Mouse (Mus musculus) limb, embryonic 15.5 days (tissue): ENCODE measurements around the gene Lrrc75a. TPM values are rescaled to one million over a fixed set of nuclear protein-coding genes. Genes with fewer than 3 reads are reported as not detected.
A peak's percentile ranks its signal among the peaks of the same experiment; 100 is the strongest.

Experiments
- ATAC-seq: fragments of 200-750 bp; cut with Nextera tagmentation; 2 replicates; pipeline ENCODE4 v1.8.0; 2017; ENCODE audit warnings: low read depth, moderate TSS enrichment; ENCODE audit not compliant: insufficient number of reproducible peaks, low FRiP score, low TSS enrichment
- H3K27ac ChIP-seq: fragments of 300-500 bp; sonication (generic); 2 replicates; pipeline ENCODE4 v1.5.1; 2015; ENCODE audit warnings: moderate library complexity, mild to moderate bottlenecking, inconsistent platforms
- H3K27me3 ChIP-seq: fragments of 300-500 bp; sonication (generic); 2 replicates; pipeline ENCODE4 v1.6.1; 2015; ENCODE audit warnings: inconsistent platforms
- H3K36me3 ChIP-seq: fragments of 300-500 bp; sonication (generic); 2 replicates; pipeline ENCODE4 v1.6.1; 2015; ENCODE audit warnings: inconsistent platforms
- H3K4me1 ChIP-seq: fragments of 300-500 bp; sonication (generic); 2 replicates; pipeline ENCODE4 v1.6.1; 2015; ENCODE audit warnings: inconsistent platforms
- H3K4me2 ChIP-seq: fragments of 300-500 bp; sonication (generic); 2 replicates; pipeline ENCODE4 v1.6.1; 2015; ENCODE audit warnings: mild to moderate bottlenecking, inconsistent platforms
- H3K4me3 ChIP-seq: fragments of 300-500 bp; sonication (generic); 2 replicates; pipeline ENCODE4 v1.5.1; 2015; ENCODE audit warnings: mild to moderate bottlenecking, inconsistent platforms
- H3K9ac ChIP-seq: fragments of 300-500 bp; sonication (generic); 2 replicates; pipeline ENCODE4 v1.6.1; 2015; ENCODE audit warnings: inconsistent platforms
- H3K9me3 ChIP-seq: fragments of 300-500 bp; sonication (generic); 2 replicates; pipeline ENCODE4 v1.6.1; 2016; ENCODE audit warnings: inconsistent platforms
- WGBS: fragments of 180-500 bp; shearing (Covaris S2); methylation state at CpG from one replicate; pipeline ENCODE4 v1.1.7; 2015; 5-methylcytosine and 5-hydroxymethylcytosine counted together
- polyA plus RNA-seq: library from polyadenylated mRNA; unstranded; fragments of >200 nt; fragmentation: Nextera tagmentation; extraction: Ambion mirVana; gene quantifications from 2 replicates; pipeline ENCODE4 v1.2.1, GENCODE M21; 2015

Lrrc75a gene
- polyA plus RNA-seq, 1 experiment from 2014 or later: 14.5 TPM

GRCm38 (mm10) chr11:62610304-62610703 is 38.0 kb downstream of the Lrrc75a start:
- Histone ChIP-seq H3K9me3 (no peaks in the 10 kb centered on the region), H3K9ac (no peak overlapping the region), H3K4me3 (no peak overlapping the region), H3K4me1 (peaks cover 30% of the 10 kb centered on the region), H3K27ac (no peak overlapping the region), H3K27me3 (no peaks in the 10 kb centered on the region), H3K36me3 (peaks cover 44% of the 10 kb centered on the region), H3K4me2 (no peak overlapping the region)
- ATAC-seq: no peak
- 79% methylated on average over 6 of the region's 6 CpGs for WGBS

- H3K9ac ChIP-seq: no peak overlapping the region
Measured at GRCm38 (mm10) chr11:62608826-62609675, 39.3 kb downstream of the Lrrc75a start.

GRCm38 (mm10) chr11:62607952-62608201 is 40.4 kb downstream of the Lrrc75a start:
- Histone ChIP-seq H3K27ac (no peak overlapping the region), H3K4me3 (no peak overlapping the region), H3K36me3 (peaks cover 59% of the 10 kb centered on the region), H3K4me1 (peaks cover 32% of the 10 kb centered on the region), H3K4me2 (no peak overlapping the region), H3K9me3 (no peaks in the 10 kb centered on the region), H3K9ac (no peak overlapping the region), H3K27me3 (no peaks in the 10 kb centered on the region)
- ATAC-seq: no peak
- 87% methylated on average over 1 of the region's 1 CpGs for WGBS

More at GRCm38 (mm10) chr11:62608826-62609675, 39.3 kb downstream of the Lrrc75a start:
- no peaks in the 10 kb centered on the region for H3K9me3 ChIP-seq
- H3K27ac ChIP-seq: no peak overlapping the region
- H3K4me3 ChIP-seq: no peak overlapping the region
- peaks cover 57% of the 10 kb centered on the region for H3K36me3 ChIP-seq
- no peak for ATAC-seq
- 69% methylated on average over 10 of the region's 10 CpGs for WGBS
- H3K4me1 ChIP-seq: peaks cover 38% of the 10 kb centered on the region
- H3K27me3 ChIP-seq: no peaks in the 10 kb centered on the region
- no peak overlapping the region for H3K4me2 ChIP-seq

- H3K27me3 ChIP-seq: no peaks in the 10 kb centered on the region
- no peak overlapping the region for H3K4me3 ChIP-seq
- peaks cover 32% of the 10 kb centered on the region for H3K4me1 ChIP-seq
- WGBS: 63% methylated on average over 10 of the region's 10 CpGs
- H3K9ac ChIP-seq: no peak overlapping the region
- H3K9me3 ChIP-seq: no peaks in the 10 kb centered on the region
- no peak overlapping the region for H3K4me2 ChIP-seq
- no peak for ATAC-seq
- H3K27ac ChIP-seq: peak overlapping the region; percentile 30; the same call in 1 of the 2 replicates
- peaks cover 59% of the 10 kb centered on the region for H3K36me3 ChIP-seq
Measured at GRCm38 (mm10) chr11:62607170-62607951, 41.0 kb downstream of the Lrrc75a start.

- H3K4me3 ChIP-seq: no peak overlapping the region
- no peak overlapping the region for H3K4me2 ChIP-seq
- no peak overlapping the region for H3K9ac ChIP-seq
- H3K27ac ChIP-seq: peak overlapping the region; percentile 30; the same call in 1 of the 2 replicates
- 56% methylated on average over 10 of the region's 10 CpGs for WGBS
- ATAC-seq: no peak
- peaks cover 37% of the 10 kb centered on the region for H3K4me1 ChIP-seq
- H3K9me3 ChIP-seq: no peaks in the 10 kb centered on the region
- H3K36me3 ChIP-seq: peaks cover 59% of the 10 kb centered on the region
- no peaks in the 10 kb centered on the region for H3K27me3 ChIP-seq
Measured at GRCm38 (mm10) chr11:62606299-62607169, 41.8 kb downstream of the Lrrc75a start.

- Histone ChIP-seq H3K27ac (peak overlapping the region; percentile 33; the same call in 1 of the 2 replicates), H3K4me3 (peak overlapping the region; percentile 5; the same call in 1 of the 2 replicates), H3K4me1 (peaks cover 37% of the 10 kb centered on the region), H3K36me3 (peaks cover 59% of the 10 kb centered on the region), H3K9me3 (no peaks in the 10 kb centered on the region), H3K27me3 (no peaks in the 10 kb centered on the region), H3K4me2 (peak overlapping the region; percentile 46; the same call in 1 of the 2 replicates), H3K9ac (peak overlapping the region; percentile 7; the same call in 1 of the 2 replicates)
- ATAC-seq: no peak
- 47% methylated on average over 10 of the region's 10 CpGs for WGBS
Measured at GRCm38 (mm10) chr11:62605619-62606298, 42.6 kb downstream of the Lrrc75a start.

GRCm38 (mm10) chr11:62604886-62605618 is 43.3 kb downstream of the Lrrc75a start:
- 26% methylated on average over 3 of the region's 3 CpGs for WGBS
- peaks cover 37% of the 10 kb centered on the region for H3K4me1 ChIP-seq
- peak overlapping the region; percentile 46 for H3K4me2 ChIP-seq
- ATAC-seq: no peak
- H3K36me3 ChIP-seq: peaks cover 58% of the 10 kb centered on the region
- peak overlapping the region; percentile 82 for H3K4me3 ChIP-seq
- no peaks in the 10 kb centered on the region for H3K9me3 ChIP-seq
- no peaks in the 10 kb centered on the region for H3K27me3 ChIP-seq
- peak overlapping the region; percentile 98; the same call in 1 of the 2 replicates for H3K9ac ChIP-seq
- H3K27ac ChIP-seq: peak overlapping the region; percentile 33

- H3K36me3 ChIP-seq: peaks cover 52% of the 10 kb centered on the region
- WGBS: 6% methylated on average over 5 of the region's 5 CpGs
Measured at GRCm38 (mm10) chr11:62604123-62604706, 44.1 kb downstream of the Lrrc75a start.

GRCm38 (mm10) chr11:62603312-62604056 is 44.8 kb downstream of the Lrrc75a start:
- H3K4me1 ChIP-seq: peaks cover 37% of the 10 kb centered on the region
- H3K9me3 ChIP-seq: no peaks in the 10 kb centered on the region
- H3K4me3 ChIP-seq: peak overlapping the region; percentile 82
- peak overlapping the region; percentile 98 for H3K9ac ChIP-seq
- no peak for ATAC-seq
- peak overlapping the region; percentile 46 for H3K4me2 ChIP-seq
- WGBS: 1% methylated on average over 13 of the region's 13 CpGs
- peak overlapping the region; percentile 96 for H3K27ac ChIP-seq
- no peaks in the 10 kb centered on the region for H3K27me3 ChIP-seq
- peaks cover 44% of the 10 kb centered on the region for H3K36me3 ChIP-seq

More at GRCm38 (mm10) chr11:62604123-62604706, 44.1 kb downstream of the Lrrc75a start:
- H3K4me2 ChIP-seq: peak overlapping the region; percentile 46
- no peak for ATAC-seq
- peak overlapping the region; percentile 98; the same call in 1 of the 2 replicates for H3K9ac ChIP-seq
- 0 out of 2 replicates have a peak overlapping the region, but pooled peaks have one; percentile 33 for H3K27ac ChIP-seq
- H3K27me3 ChIP-seq: no peaks in the 10 kb centered on the region
- peaks cover 37% of the 10 kb centered on the region for H3K4me1 ChIP-seq
- peak overlapping the region; percentile 82 for H3K4me3 ChIP-seq
- H3K9me3 ChIP-seq: no peaks in the 10 kb centered on the region
